Mouse (Mus musculus) megakaryocyte, embryonic 14.5 days (primary cell): ENCODE results near the gene Olfr284. TPM values are rescaled to one million over a fixed set of nuclear protein-coding genes. Genes with fewer than 3 reads are reported as not detected.

ENCODE experiments used
- H3K27me3 ChIP-seq: replicated peaks from 2 replicates; pipeline ENCODE3; 2012; ENCODE audit warnings: inconsistent platforms
- H3K36me3 ChIP-seq: replicated peaks from 2 replicates; pipeline ENCODE3; 2012; ENCODE audit warnings: low read length, inconsistent platforms, mixed read lengths
- H3K4me1 ChIP-seq: 2 replicates; pipeline ENCODE4 v1.6.1; 2012; ENCODE audit warnings: inconsistent platforms
- H3K4me3 ChIP-seq: replicated peaks from 2 replicates; pipeline ENCODE3; 2012; ENCODE audit warnings: moderate library complexity, mild to moderate bottlenecking, inconsistent platforms
- H3K9me3 ChIP-seq: 2 replicates; pipeline ENCODE4 v1.6.1; 2012; ENCODE audit warnings: inconsistent platforms
- FLI1 ChIP-seq: IDR thresholded peaks from 2 replicates; pipeline ENCODE4 v1.6.1; 2012; ENCODE audit warnings: low read length, inconsistent platforms, mixed read lengths
- GATA1 ChIP-seq: IDR thresholded peaks from 3 replicates; pipeline ENCODE4 v1.6.1; 2012; ENCODE audit warnings: mixed read lengths, low read length, inconsistent platforms, borderline replicate concordance
- polyA plus RNA-seq: library from polyadenylated mRNA; stranded (reverse); fragments of >175 nt; gene quantifications from 2 replicates; pipeline ENCODE4 v1.2.3, GENCODE M21; 2012; ENCODE audit warnings: low replicate concordance; ENCODE audit not compliant: insufficient read depth

Olfr284 gene
- not detected in 2 replicates for polyA plus RNA-seq

DNA sequence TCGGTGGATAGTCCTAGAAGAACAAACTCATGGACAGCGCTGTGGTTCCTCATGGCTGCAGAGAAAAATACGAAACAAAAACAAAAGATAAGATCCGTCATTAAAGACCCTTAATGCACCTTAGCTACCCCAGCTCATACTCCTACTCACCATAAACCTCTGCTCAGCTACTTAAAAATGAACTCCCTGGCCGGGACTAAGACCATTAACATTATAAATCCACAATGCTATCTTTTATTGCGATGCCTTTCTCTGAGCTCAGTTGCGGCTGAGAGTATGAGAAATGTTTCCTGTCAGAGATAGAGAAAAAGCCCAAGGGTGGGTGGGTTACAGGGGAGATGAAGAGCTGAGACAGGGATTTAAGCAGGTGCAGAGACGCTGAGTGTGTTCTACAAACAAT lies at the start of gene Olfr284:
TSS of gene Olfr284 (minus strand) at position 101 of the 400 bp plus-strand sequence.
- no peak for TF ChIP-seq GATA1
- TF ChIP-seq FLI1: no peak
- Histone ChIP-seq H3K4me3 (no peak within 1 kb of the TSS), H3K9me3 (peaks cover 12% of the 10 kb centered on the region; the same call in 1 of the 2 replicates), H3K36me3 (no peaks in the 10 kb centered on the region), H3K27me3 (peaks cover 4% of the 10 kb centered on the region), H3K4me1 (peaks cover 5% of the 10 kb centered on the region)

GRCm38 (mm10) chr15:98389796-98390195 lies 49.0 kb upstream of the Olfr284 start:
- Histone ChIP-seq H3K4me3 (no peak overlapping the region), H3K27me3 (peaks cover 13% of the 10 kb centered on the region), H3K4me1 (no peaks in the 10 kb centered on the region), H3K36me3 (no peaks in the 10 kb centered on the region), H3K9me3 (no peaks in the 10 kb centered on the region)
- TF ChIP-seq FLI1 (no peak), GATA1 (no peak)

DNA sequence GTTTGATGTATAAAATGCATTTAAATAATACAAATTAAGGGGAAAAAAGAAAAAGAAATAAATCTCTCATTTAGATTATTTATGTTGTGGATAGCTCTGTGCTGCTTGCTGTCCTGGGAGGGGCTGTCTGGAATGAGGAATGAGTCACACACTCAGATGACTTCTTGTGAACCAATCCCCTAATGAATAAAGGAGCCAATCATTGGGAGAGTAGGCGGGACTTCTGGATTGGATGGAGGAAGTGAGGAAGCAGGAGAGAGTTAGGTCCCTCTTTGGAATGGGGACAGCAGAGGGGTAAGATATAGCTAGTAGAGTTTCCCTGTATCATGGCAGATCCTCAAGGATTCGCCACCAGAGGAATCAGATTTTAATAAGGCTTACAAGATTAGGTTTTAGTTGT lies 46.8 kb upstream of the Olfr284 start:
- peaks cover 9% of the 10 kb centered on the region for H3K27me3 ChIP-seq
- H3K4me1 ChIP-seq: no peaks in the 10 kb centered on the region
- H3K4me3 ChIP-seq: no peak overlapping the region
- H3K9me3 ChIP-seq: no peaks in the 10 kb centered on the region
- TF ChIP-seq FLI1 (no peak), GATA1 (no peak)
- H3K36me3 ChIP-seq: no peaks in the 10 kb centered on the region

GRCm38 (mm10) chr15:98380846-98381245 lies 40.1 kb upstream of the Olfr284 start, which contains the start of gene Olfr283:
Olfr283 (minus strand) TSS chr15:98380946.
- Histone ChIP-seq H3K9me3 (no peaks in the 10 kb centered on the region), H3K4me1 (no peaks in the 10 kb centered on the region), H3K36me3 (no peaks in the 10 kb centered on the region), H3K27me3 (peaks cover 2% of the 10 kb centered on the region), H3K4me3 (no peak within 1 kb of the TSS)
- TF ChIP-seq GATA1: no peak
- TF ChIP-seq FLI1: no peak

GRCm38 (mm10) chr15:98378209-98378608 lies 37.4 kb upstream of the Olfr284 start:
- TF ChIP-seq FLI1 (no peak), GATA1 (no peak)
- Histone ChIP-seq H3K4me3 (no peak overlapping the region), H3K4me1 (no peaks in the 10 kb centered on the region), H3K27me3 (peaks cover 6% of the 10 kb centered on the region), H3K36me3 (no peaks in the 10 kb centered on the region), H3K9me3 (no peaks in the 10 kb centered on the region)

DNA sequence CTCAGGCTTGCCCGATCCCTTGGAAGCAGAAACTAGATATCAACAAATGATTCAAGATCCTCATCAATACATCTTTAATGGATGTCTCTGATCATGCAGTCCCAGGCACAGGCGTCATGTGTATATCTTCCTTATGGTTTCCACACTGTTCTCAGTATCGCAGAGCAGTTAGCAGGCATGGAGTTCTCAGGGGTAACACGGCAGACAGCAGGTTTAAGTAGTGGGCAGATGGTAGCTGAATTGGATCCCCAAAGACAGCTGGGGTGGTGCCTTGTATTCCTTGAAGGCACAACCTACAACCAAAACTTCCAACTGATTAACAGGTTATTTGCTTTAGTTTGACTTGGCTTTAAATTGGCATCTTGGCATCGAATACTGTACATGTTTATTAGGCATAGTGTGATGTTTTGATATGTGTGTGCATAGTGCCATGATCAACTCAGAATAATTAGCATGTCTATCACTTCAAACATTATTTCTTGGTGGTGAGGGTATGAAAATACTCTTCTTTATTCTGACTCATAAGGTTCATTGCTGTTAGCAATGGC lies 23.5 kb downstream of the Olfr284 start, which contains the start of gene Olfr285:
TSS of gene Olfr285 (minus strand) at position 177 of the 548 bp plus-strand sequence.
- Histone ChIP-seq H3K4me1 (no peaks in the 10 kb centered on the region), H3K4me3 (no peak within 1 kb of the TSS), H3K36me3 (no peaks in the 10 kb centered on the region), H3K9me3 (peaks cover 6% of the 10 kb centered on the region), H3K27me3 (no peaks in the 10 kb centered on the region)
- TF ChIP-seq FLI1: no peak
- TF ChIP-seq GATA1: no peak

DNA sequence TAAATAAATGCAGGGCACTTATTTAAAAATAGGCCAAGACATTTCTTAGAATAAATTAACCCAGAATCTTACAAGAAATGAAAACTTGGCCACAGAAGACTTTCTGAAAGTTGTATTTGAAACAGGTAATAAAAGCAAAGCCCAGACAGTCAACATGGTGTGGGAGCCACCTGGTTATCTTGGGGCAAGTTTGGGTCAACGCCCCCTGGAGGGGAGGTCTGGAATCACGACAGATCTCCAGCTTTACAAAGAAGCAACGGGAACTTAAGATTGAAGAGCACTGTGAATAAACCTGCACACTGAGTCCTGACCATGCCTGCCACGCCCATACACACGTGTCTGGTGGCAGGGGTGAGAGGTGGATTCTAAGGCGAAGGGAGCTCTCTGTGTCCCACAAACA lies 25.1 kb downstream of the Olfr284 start:
- H3K27me3 ChIP-seq: no peaks in the 10 kb centered on the region
- TF ChIP-seq FLI1 (no peak), GATA1 (no peak)
- no peaks in the 10 kb centered on the region for H3K9me3 ChIP-seq
- H3K4me3 ChIP-seq: no peak overlapping the region
- H3K4me1 ChIP-seq: no peaks in the 10 kb centered on the region
- H3K36me3 ChIP-seq: no peaks in the 10 kb centered on the region

- H3K4me1 ChIP-seq: peaks cover 8% of the 10 kb centered on the region
- H3K36me3 ChIP-seq: no peaks in the 10 kb centered on the region
- peaks cover 52% of the 10 kb centered on the region for H3K27me3 ChIP-seq
- H3K4me3 ChIP-seq: peak within 1 kb of the TSS; percentile 87
- H3K9me3 ChIP-seq: peaks cover 12% of the 10 kb centered on the region; the same call in 1 of the 2 replicates
- TF ChIP-seq GATA1: no peak
- TF ChIP-seq FLI1: no peak
Measured at GRCm38 (mm10) chr15:98295628-98296551, 44.9 kb downstream of the Olfr284 start, which contains the start of gene Zfp641. Zfp641 (minus strand) TSS chr15:98296161.

DNA sequence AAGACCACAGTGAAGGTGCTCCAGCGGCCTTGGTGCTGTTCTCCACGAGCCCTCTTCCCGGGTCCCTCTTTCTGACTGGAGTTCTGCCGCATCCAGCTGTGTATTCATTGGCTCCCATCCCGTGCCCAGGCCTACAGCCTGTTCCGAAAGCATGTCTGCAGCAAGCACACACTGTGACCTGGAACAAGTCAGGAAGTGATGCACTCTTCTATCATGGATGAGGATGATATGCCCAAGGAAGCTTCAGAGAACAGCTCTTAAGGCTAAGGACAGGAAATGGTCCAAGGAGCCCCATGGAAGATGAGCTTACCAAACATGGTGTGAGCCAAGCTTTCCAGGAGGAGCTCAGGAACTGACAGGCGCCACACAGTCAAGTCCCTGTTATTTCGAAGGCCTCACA lies 47.1 kb downstream of the Olfr284 start:
- Histone ChIP-seq H3K27me3 (peaks cover 54% of the 10 kb centered on the region), H3K4me3 (no peak overlapping the region), H3K4me1 (peaks cover 8% of the 10 kb centered on the region), H3K36me3 (no peaks in the 10 kb centered on the region), H3K9me3 (peaks cover 12% of the 10 kb centered on the region; the same call in 1 of the 2 replicates)
- no peak for TF ChIP-seq GATA1
- no peak for TF ChIP-seq FLI1

Other genes starting within 250 kb of the Olfr284 start
- gene Pfkm, start 248.4 kb downstream of the Olfr284 start, polyA plus RNA-seq: 2.6 and 10.2 TPM in 2 replicates
- gene Senp1, start 247.2 kb downstream of the Olfr284 start, polyA plus RNA-seq: 5.1 and 9.2 TPM in 2 replicates
- 2.8 and 4.3 TPM in 2 replicates for gene Asb8, start 175.4 kb downstream of the Olfr284 start, polyA plus RNA-seq
- 1.3 TPM in 1 of 2 replicates, not detected in the other for gene Ccdc184, start 173.8 kb downstream of the Olfr284 start, polyA plus RNA-seq
- not detected in 2 replicates for gene Olfr288, start 145.4 kb downstream of the Olfr284 start, polyA plus RNA-seq
- gene Gm44579, start 120.0 kb downstream of the Olfr284 start, polyA plus RNA-seq: not detected in 2 replicates
- gene Olfr287, start 119.9 kb downstream of the Olfr284 start, polyA plus RNA-seq: not detected in 2 replicates
- not detected in 2 replicates for gene Olfr286, start 106.5 kb downstream of the Olfr284 start, polyA plus RNA-seq
- not detected in 2 replicates for gene H1fnt, start 83.7 kb downstream of the Olfr284 start, polyA plus RNA-seq
- not detected in 2 replicates for gene Zfp641, start 44.8 kb downstream of the Olfr284 start, polyA plus RNA-seq
- gene Olfr285, start 23.6 kb downstream of the Olfr284 start, polyA plus RNA-seq: not detected in 2 replicates
- not detected in 2 replicates for gene Olfr283, start 40.0 kb upstream of the Olfr284 start, polyA plus RNA-seq
- not detected in 2 replicates for gene Olfr282, start 90.2 kb upstream of the Olfr284 start, polyA plus RNA-seq
- not detected in 2 replicates for gene Olfr281, start 111.6 kb upstream of the Olfr284 start, polyA plus RNA-seq
- gene OR5BS1P, start 128.9 kb upstream of the Olfr284 start, polyA plus RNA-seq: not detected in 2 replicates
- not detected in 2 replicates for gene Lalba, start 141.7 kb upstream of the Olfr284 start, polyA plus RNA-seq
- gene Olfr279, start 151.4 kb upstream of the Olfr284 start, polyA plus RNA-seq: not detected in 2 replicates
- gene Kansl2, start 193.3 kb upstream of the Olfr284 start, polyA plus RNA-seq: 7.5 and 14.4 TPM in 2 replicates
- 1.4 and 5.1 TPM in 2 replicates for gene Ccnt1, start 229.9 kb upstream of the Olfr284 start, polyA plus RNA-seq
- not detected in 2 replicates for gene 4930415O20Rik, start 230.0 kb upstream of the Olfr284 start, polyA plus RNA-seq